Mouse (Mus musculus) 416B (cell line): ENCODE data around the gene Rnf13.

Experiments used
- DNase-seq: peaks from one replicate; pipeline ENCODE4 v3.0.0; 2011; ENCODE audit warnings: low read depth

The Rnf13 gene

DNA sequence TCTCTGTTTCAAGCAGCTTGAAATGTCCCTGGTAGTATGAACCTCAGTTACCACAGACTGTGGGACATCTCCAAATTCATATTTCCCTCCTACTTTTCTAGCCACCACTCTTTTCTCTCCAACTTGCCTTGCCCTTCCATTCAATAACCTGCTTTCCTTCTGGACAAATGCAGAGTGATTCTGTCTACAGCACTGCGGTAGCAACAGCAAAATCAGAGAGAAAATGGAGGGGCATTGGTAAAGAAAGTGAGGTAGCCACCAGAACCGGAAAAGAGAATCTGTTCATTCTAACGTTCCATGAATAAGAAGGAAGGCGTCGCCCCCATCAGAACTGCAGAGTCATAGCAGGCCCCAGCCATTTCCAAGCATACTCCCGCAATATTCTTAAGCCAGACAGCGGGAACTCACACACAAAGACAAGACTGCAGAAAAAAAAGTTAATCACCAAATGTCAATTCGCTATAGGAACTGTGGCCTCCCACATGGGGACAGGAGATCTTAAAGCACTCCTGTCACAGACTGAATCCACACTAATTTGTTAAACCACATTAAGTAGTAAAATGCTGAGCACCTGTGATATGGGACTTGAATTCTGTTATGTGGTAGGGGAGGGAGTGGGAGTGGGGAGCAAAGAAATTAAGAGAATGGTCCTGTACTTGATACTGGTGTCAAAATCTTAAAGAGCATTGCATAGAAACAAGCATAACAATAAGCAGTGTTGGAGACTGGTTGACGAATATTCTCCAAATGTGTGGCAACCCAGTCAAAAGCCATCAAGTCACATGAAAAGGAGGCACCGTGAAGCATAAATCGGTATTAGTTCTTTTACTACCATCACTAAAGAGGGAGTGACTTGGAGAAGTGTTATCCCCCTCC lies 110.2 kb downstream of the Rnf13 start:
- no peak for DNase-seq

DNA sequence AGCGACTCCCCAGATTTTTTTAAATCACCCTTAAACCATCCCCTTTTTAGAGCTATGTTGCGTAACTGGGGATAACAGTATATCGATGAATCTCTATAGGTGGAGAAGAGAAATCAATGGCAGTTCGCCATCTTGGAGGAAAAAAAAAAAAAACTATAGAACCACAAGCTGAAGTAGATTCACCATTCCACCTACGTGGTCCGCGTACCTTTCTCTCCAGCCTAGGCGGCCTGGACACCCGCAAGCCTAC lies 110.7 kb downstream of the Rnf13 start:
- DNase-seq, result no peak

DNA sequence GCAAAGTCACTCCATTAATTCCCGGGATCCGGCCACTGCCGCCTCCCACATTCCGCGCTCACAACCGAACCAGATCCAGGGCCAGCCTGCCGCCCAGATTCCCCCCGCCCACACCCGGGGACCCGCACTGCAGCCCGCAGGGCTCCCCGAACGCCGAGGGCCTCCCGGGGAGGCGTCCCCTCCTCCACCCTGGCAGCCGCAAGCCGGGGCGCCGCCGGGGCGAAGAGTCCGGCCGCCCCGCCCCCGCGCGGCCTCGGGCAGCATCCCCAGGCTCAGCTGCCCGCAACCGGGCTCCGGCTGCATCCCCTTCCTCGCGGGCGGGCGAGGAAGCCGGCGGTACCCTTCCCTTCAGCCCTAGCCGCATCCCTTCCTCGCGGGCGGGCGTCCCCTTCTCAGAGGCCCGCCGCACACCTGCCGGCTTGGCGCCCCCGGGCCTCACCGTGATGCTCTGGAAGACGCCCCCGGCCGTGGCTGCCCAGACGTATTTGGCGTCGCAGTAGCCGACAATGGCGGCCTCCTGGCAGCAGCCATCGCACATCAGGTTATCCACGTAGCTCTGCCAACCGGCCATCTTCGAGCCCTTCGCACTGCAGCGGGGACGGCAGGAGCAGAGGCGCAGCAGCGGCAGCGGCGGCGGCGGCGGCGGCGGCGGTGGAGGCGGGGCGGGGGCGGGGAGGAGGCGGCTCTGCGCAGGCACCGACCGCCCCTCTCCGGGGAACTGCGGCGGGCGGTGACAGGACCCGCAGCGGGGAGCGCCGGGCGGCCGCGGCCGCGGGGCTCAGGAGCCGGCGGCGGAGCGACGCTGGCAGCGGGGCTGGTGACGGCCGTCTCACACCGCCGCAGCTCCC lies 111.3 kb downstream of the Rnf13 start:
- no peak for DNase-seq

DNA sequence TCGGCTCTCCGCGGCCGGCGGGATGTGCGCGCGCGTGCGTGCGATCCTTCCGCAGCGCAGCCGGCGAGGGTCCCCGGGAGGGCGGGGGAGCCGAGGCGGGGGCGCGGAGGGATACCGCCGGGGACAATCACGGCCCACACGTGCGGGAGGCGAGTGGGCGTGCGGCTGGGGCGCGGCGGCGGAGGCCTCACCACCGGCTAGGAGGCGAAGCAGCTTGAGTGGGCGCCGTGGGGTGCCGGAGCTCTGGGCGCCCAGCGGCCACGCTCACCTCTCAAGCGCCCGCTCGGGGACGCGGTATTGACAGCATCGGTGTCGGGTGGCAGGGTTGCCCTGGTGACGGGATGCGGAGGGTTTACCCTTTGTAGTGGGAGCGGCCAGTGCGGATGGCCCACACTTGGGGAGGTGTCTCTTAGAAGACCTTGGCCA lies 111.9 kb downstream of the Rnf13 start, which contains the start of gene Pfn2:
Gene Pfn2, minus strand, starts transcription at position 320 of the 426 bp plus-strand sequence.
- no peak for DNase-seq

DNA sequence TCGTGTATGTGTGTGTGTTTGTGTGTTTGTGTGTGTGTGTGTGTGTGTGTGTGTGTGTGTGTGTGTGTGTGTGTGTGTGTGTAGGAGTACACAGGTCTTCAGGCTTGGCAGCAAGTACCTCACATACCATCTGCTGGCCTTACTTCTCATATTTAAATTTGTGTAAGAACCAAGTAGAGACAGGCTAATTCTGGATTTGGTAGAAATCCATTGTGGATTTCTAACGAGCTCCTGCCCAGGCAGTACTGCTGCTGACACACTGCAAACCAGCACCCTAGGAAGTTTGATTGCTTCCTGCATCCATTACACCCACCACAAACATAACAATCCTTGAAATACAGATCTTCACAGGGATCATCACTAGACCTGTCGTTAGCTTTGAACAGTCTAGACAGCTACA lies 147.1 kb downstream of the Rnf13 start:
- no peak for DNase-seq
